Mouse (Mus musculus) stomach, embryonic 15.5 days (tissue): ENCODE data around the gene Gm4981. TPM values are rescaled to one million over a fixed set of nuclear protein-coding genes. Genes with fewer than 3 reads are reported as not detected.
"Not testable (repeated sequence)": the region's sequence is repeated elsewhere in the genome, so short reads cannot be mapped to it uniquely, and the experiment has no call there.

ENCODE experiments used
- ATAC-seq: fragments of 200-750 bp; cut with Nextera tagmentation; 2 replicates; pipeline ENCODE4 v1.8.0; 2017; ENCODE audit warnings: low read depth, moderate number of reproducible peaks, moderate TSS enrichment; ENCODE audit not compliant: insufficient read depth, low FRiP score
- H3K27ac ChIP-seq: fragments of 300-500 bp; sonication (generic); 2 replicates; pipeline ENCODE4 v1.5.1; 2015; ENCODE audit warnings: mild to moderate bottlenecking, inconsistent platforms
- H3K27me3 ChIP-seq: fragments of 300-500 bp; sonication (generic); replicated peaks from 2 replicates; pipeline ENCODE4 v1.6.1; 2015; ENCODE audit warnings: inconsistent platforms
- H3K36me3 ChIP-seq: fragments of 300-500 bp; sonication (generic); 2 replicates; pipeline ENCODE4 v1.6.1; 2015; ENCODE audit warnings: inconsistent platforms
- H3K4me1 ChIP-seq: fragments of 300-500 bp; sonication (generic); 2 replicates; pipeline ENCODE4 v1.6.1; 2015; ENCODE audit warnings: inconsistent platforms
- H3K4me2 ChIP-seq: fragments of 300-500 bp; sonication (generic); 2 replicates; pipeline ENCODE4 v1.6.1; 2015; ENCODE audit warnings: mild to moderate bottlenecking, inconsistent platforms
- H3K4me3 ChIP-seq: fragments of 300-500 bp; sonication (generic); replicated peaks from 2 replicates; pipeline ENCODE4 v1.5.1; 2015; ENCODE audit warnings: inconsistent platforms
- H3K9ac ChIP-seq: fragments of 300-500 bp; sonication (generic); 2 replicates; pipeline ENCODE4 v1.6.1; 2015; ENCODE audit warnings: inconsistent platforms
- H3K9me3 ChIP-seq: fragments of 300-500 bp; sonication (generic); 2 replicates; pipeline ENCODE4 v1.6.1; 2016; ENCODE audit warnings: inconsistent platforms
- WGBS: fragments of 180-500 bp; shearing (Covaris S2); methylation state at CpG from one replicate; pipeline ENCODE4 v1.1.7; 2015; 5-methylcytosine and 5-hydroxymethylcytosine counted together
- polyA plus RNA-seq: library from polyadenylated mRNA; unstranded; fragments of >200 nt; fragmentation: Nextera tagmentation; extraction: Ambion mirVana; gene quantifications from 2 replicates; pipeline ENCODE4 v1.2.1, GENCODE M21; 2015

Gm4981 gene
- polyA plus RNA-seq, 1 experiment from 2014 or later = not detected

DNA sequence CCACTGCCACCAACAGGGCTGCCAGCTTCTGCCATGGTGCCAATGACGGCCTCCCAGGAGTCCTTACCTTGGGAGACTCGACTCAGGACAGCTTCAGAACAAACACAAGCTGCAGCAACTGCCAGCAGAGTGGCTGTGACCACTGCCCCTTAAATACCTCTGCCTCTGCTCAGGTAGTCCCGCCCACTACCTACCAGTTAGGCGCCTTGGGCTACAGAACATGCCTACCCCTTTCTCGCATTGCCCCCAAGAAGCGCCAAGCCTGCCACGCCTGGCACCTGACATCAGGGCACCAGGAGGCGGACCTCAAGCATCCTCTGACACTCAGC lies 3.9 kb downstream of the Gm4981 start, which contains the start of gene Duxf3:
Gene Duxf3 (minus strand): TSS at position 35 of the 329 bp plus-strand sequence.
- not testable (repeated sequence) for H3K27me3 ChIP-seq, H3K9ac ChIP-seq, H3K4me2 ChIP-seq, H3K36me3 ChIP-seq, H3K9me3 ChIP-seq, H3K4me1 ChIP-seq, H3K27ac ChIP-seq, H3K4me3 ChIP-seq
- 78% methylated on average over 6 of the region's 8 CpGs for WGBS
- peak; percentile 45 for ATAC-seq

DNA sequence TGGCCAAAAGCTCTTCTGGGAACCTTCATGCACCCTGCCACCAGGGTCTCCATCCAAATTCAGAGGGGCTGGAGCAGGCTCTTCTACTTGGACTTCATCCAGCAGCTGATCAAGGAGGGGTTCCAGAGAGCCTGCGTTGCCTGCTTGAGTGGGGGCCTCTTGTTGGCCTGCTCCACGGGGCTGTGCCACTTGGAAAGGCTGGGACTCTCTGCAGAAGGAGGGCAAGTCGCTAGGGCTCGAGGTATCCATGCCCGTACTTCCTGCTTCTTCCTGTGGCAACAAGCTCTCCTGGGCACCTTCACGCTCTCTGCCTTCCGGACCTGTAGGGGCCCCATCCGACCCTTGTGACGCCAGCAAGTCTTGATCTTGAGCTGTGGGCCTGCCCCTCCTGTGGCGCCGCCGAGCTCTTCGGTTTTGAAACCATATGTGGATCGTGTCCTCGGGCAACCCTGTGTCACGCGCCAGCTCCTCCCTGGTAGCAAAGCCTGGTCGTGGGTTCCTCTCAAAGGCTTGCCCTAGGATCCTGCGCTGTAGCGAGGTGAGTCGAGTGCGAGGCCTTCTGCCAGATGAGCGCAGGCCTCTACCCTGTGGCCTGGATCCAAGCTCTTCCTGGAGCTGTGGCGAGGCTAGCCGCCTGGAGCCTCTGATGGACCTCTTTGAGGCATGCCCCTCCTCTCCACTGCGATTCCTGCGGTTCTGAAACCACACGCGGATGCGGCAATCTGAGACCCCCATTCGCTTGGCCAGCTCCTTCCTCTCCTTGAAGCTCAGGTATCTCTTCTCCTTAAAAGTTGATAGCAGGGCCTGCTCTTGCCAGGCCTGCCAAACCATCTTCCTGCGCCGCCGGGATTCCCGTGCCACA lies 4.5 kb downstream of the Gm4981 start:
- not testable (repeated sequence) for H3K4me1 ChIP-seq, H3K9me3 ChIP-seq, H3K36me3 ChIP-seq, H3K27me3 ChIP-seq, H3K4me3 ChIP-seq, H3K9ac ChIP-seq, H3K27ac ChIP-seq, H3K4me2 ChIP-seq
- peak; percentile 81 for ATAC-seq
- WGBS = 88% methylated on average over 35 of the region's 35 CpGs

GRCm38 (mm10) chr10:58231088-58231487 lies 5.4 kb downstream of the Gm4981 start:
- ATAC-seq = peak; percentile 37
- H3K4me1 ChIP-seq, H3K36me3 ChIP-seq, H3K27me3 ChIP-seq, H3K9me3 ChIP-seq, H3K27ac ChIP-seq, H3K4me3 ChIP-seq, H3K9ac ChIP-seq, H3K4me2 ChIP-seq: not testable (repeated sequence)
- 84% methylated on average over 5 of the region's 7 CpGs for whole genome bisulfite sequencing

GRCm38 (mm10) chr10:58230021-58230420 lies 6.5 kb downstream of the Gm4981 start:
- not testable (repeated sequence) for H3K27ac ChIP-seq, H3K9ac ChIP-seq, H3K4me1 ChIP-seq, H3K36me3 ChIP-seq, H3K4me3 ChIP-seq, H3K4me2 ChIP-seq, H3K27me3 ChIP-seq, ATAC-seq, H3K9me3 ChIP-seq
- 54% methylated on average over 3 of the region's 3 CpGs for WGBS

GRCm38 (mm10) chr10:58227798-58228197 lies 8.7 kb downstream of the Gm4981 start:
- not testable (repeated sequence) for H3K36me3 ChIP-seq, H3K27me3 ChIP-seq, H3K9ac ChIP-seq, H3K4me2 ChIP-seq, H3K9me3 ChIP-seq, H3K27ac ChIP-seq, ATAC-seq, H3K4me1 ChIP-seq, H3K4me3 ChIP-seq
- 86% methylated on average over 2 of the region's 6 CpGs for WGBS

- not testable (repeated sequence) for H3K4me2 ChIP-seq, H3K9me3 ChIP-seq, H3K27me3 ChIP-seq, ATAC-seq, H3K4me1 ChIP-seq, H3K4me3 ChIP-seq, H3K9ac ChIP-seq, H3K36me3 ChIP-seq, H3K27ac ChIP-seq
- 72% methylated on average over 4 of the region's 4 CpGs for WGBS
Measured at GRCm38 (mm10) chr10:58226357-58226756, 10.1 kb downstream of the Gm4981 start.

DNA sequence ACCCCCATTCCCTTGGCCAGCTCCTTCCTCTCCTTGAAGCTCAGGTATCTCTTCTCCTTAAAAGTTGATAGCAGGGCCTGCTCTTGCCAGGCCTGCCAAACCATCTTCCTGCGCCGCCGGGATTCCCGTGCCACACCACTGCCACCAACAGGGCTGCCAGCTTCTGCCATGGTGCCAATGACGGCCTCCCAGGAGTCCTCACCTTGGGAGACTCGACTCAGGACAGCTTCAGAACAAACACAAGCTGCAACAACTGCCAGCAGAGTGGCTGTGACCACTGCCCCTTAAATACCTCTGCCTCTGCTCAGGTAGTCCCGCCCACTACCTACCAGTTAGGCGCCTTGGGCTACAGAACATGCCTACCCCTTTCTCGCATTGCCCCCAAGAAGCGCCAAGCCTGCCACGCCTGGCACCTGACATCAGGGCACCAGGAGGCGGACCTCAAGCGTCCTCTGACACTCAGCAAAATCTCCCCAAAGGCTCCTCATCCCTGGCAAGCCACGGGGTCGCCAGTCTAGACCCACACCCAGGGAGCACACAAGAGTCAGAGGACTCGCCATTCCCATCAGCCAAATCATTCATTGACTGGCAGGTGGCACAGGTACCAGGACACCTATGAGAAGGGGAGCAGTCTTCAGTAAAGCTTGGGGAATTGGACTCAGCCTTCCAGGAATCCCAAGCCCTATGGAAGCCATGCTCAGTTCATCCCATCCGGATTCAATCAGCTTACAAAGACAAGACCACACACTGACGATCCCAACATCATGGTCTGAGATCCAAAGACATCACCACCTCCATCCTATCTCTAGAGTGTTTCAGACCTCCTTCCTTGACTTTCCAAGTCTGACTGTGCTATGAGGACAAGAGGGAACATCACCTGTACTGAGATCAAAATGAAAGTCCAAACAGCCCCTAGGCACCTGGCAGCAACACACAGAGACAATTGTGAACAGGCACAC lies 11.4 kb downstream of the Gm4981 start, which contains the start of gene AW822073:
Gene AW822073 (minus strand): TSS at position 104 of the 959 bp plus-strand sequence.
- not testable (repeated sequence) for H3K9me3 ChIP-seq, H3K27ac ChIP-seq, H3K4me2 ChIP-seq, H3K36me3 ChIP-seq, ATAC-seq, H3K4me1 ChIP-seq, H3K9ac ChIP-seq, H3K27me3 ChIP-seq, H3K4me3 ChIP-seq
- WGBS = 83% methylated on average over 18 of the region's 18 CpGs

GRCm38 (mm10) chr10:58223972-58224805 lies 12.3 kb downstream of the Gm4981 start:
- not testable (repeated sequence) for H3K27ac ChIP-seq, H3K4me2 ChIP-seq, H3K9me3 ChIP-seq, H3K36me3 ChIP-seq, H3K4me3 ChIP-seq, ATAC-seq, H3K27me3 ChIP-seq, H3K9ac ChIP-seq, H3K4me1 ChIP-seq
- WGBS = 82% methylated on average over 31 of the region's 31 CpGs

DNA sequence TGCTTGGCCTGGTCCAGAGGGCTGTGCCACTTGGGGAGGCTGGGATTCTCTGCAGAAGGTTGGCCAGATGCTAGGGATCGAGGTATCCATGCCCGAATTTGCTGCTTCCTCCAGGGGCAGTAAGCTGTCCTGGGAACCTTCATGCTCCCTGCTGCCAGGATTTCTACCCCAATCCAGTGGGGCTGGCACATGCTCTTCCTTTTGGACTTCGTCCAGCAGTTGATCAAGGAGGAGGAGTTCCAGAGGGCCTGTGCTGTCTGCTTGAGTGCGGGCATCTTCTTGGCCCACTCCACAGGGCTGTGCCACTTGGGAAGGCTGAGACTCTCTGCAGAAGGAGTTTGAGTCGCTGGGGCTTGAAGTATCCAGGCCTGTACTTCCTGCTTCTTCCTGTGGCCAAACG lies 13.3 kb downstream of the Gm4981 start:
- H3K9ac ChIP-seq, H3K4me3 ChIP-seq, H3K36me3 ChIP-seq, H3K27me3 ChIP-seq, H3K9me3 ChIP-seq, H3K27ac ChIP-seq, H3K4me1 ChIP-seq, H3K4me2 ChIP-seq, ATAC-seq: not testable (repeated sequence)
- 75% methylated on average over 4 of the region's 6 CpGs for WGBS

DNA sequence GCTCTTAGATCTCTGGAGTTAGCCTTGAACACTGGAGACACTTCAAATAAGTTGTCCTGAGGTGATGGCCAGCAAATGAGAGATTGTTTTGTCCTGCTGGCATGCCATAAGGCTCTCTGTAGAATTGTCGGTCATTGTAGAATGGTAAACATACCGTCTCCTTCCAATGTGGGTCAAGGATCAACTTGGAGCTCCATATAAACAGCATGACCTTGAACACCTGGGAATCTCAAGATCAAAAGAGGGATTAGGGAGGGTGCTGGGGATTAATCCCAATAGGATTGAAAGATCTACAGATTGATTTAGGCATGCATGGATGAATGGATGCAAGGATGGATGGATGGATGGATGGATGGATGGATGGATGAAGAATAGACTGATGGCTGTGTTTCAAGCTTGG lies 14.9 kb downstream of the Gm4981 start:
- H3K4me2 ChIP-seq, H3K9ac ChIP-seq, H3K27me3 ChIP-seq, H3K36me3 ChIP-seq, ATAC-seq, H3K4me1 ChIP-seq, H3K9me3 ChIP-seq, H3K4me3 ChIP-seq, H3K27ac ChIP-seq: not testable (repeated sequence)
- 86% methylated on average over 2 of the region's 2 CpGs for WGBS

DNA sequence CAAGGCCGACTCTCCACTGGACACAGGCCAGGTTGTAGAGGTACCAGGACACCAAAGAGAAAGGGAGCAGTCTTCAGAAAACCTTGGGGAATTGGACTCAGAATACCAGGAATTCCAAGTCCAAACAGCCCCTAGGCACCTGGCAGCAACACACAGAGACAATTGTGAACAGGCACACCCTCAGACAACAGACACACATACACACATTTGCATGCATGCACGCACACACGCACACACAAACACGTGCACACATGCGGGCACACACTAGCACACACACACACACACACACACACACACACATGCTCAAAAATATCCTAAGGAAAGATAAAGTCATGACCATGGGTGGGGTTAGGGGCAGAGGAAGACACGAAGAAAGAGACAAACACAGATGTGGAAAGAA lies 15.8 kb downstream of the Gm4981 start:
- no peak for ATAC-seq
- 74% methylated on average over 6 of the region's 6 CpGs for WGBS

More for the DNA sequence above, 15.8 kb downstream of the Gm4981 start:
- Histone ChIP-seq H3K27ac (no peak overlapping the region), H3K4me1 (no peaks in the 10 kb centered on the region), H3K9ac (no peak overlapping the region), H3K27me3 (no peaks in the 10 kb centered on the region), H3K4me2 (no peak overlapping the region), H3K4me3 (no peak overlapping the region), H3K9me3 (no peaks in the 10 kb centered on the region), H3K36me3 (no peaks in the 10 kb centered on the region)
